Mouse (Mus musculus) small intestine, adult 2 months (tissue): ENCODE data around the gene Ddx27. TPM values are rescaled to one million over a fixed set of nuclear protein-coding genes. Genes with fewer than 3 reads are reported as not detected.
A peak's percentile ranks its signal among the peaks of the same experiment; 100 is the strongest.

Experiments
- H3K27ac ChIP-seq: fragments of 200-500 bp; 2 replicates; pipeline ENCODE4 v1.5.1; 2012; ENCODE audit warnings: low read depth, low read length, control low read depth, inconsistent platforms; ENCODE audit not compliant: insufficient read depth
- H3K27me3 ChIP-seq: fragments of 200-500 bp; 2 replicates; pipeline ENCODE4 v1.6.1; 2012; ENCODE audit warnings: mild to moderate bottlenecking, moderate library complexity, low read length, inconsistent platforms; ENCODE audit not compliant: control insufficient read depth, insufficient read depth
- H3K36me3 ChIP-seq: fragments of 200-500 bp; 2 replicates; pipeline ENCODE4 v1.6.1; 2012; ENCODE audit warnings: mild to moderate bottlenecking, low read length, control low read depth, inconsistent platforms; ENCODE audit not compliant: control insufficient read depth, insufficient read depth
- H3K4me1 ChIP-seq: fragments of 200-500 bp; 2 replicates; pipeline ENCODE4 v1.6.1; 2012; ENCODE audit warnings: low read length, inconsistent platforms, mixed read lengths; ENCODE audit not compliant: control insufficient read depth, insufficient read depth, insufficient read length
- H3K4me3 ChIP-seq: fragments of 200-500 bp; 2 replicates; pipeline ENCODE4 v1.5.1; 2012; ENCODE audit warnings: low read depth, mild to moderate bottlenecking, control low read depth, inconsistent platforms, low read length, moderate library complexity
- CTCF ChIP-seq: fragments of 200-500 bp; IDR thresholded peaks from 2 replicates; pipeline ENCODE4 v1.5.1; 2012; ENCODE audit warnings: low read depth, mild to moderate bottlenecking, control low read depth, inconsistent platforms, low read length, moderate library complexity, mixed read lengths; ENCODE audit not compliant: insufficient replicate concordance, insufficient read length; ENCODE audit errors: extremely low read depth
- POLR2A ChIP-seq: fragments of 200-500 bp; IDR thresholded peaks from 2 replicates; pipeline ENCODE4 v1.6.1; 2012; ENCODE audit warnings: low read depth, mild to moderate bottlenecking, control low read depth, inconsistent platforms, low read length, moderate library complexity
- WGBS: fragments of 180-500 bp; shearing (Covaris S2); methylation state at CpG from one replicate; pipeline ENCODE4 v1.1.7; 2018; 5-methylcytosine and 5-hydroxymethylcytosine counted together
- polyA plus RNA-seq: library from polyadenylated mRNA; depleted of rRNA; stranded (reverse); fragments of >200 nt; gene quantifications from 2 replicates; pipeline ENCODE4 v1.2.3, GENCODE M21; 2012; rRNA removed

Ddx27 gene
- polyA plus RNA-seq, 1 experiment, result 14.7 TPM

GRCm38 (mm10) chr2:167078486-167078885 lies 63.5 kb downstream of the Ddx27 start:
- Histone ChIP-seq H3K36me3 (no peaks in the 10 kb centered on the region), H3K27me3 (no peaks in the 10 kb centered on the region), H3K27ac (no peak overlapping the region), H3K4me3 (peak overlapping the region; percentile 14; the same call in 1 of the 2 replicates), H3K4me1 (peaks cover 15% of the 10 kb centered on the region)
- 20% methylated on average over 7 of the region's 7 CpGs for WGBS
- no peak for TF ChIP-seq CTCF
- TF ChIP-seq POLR2A, result no peak

DNA sequence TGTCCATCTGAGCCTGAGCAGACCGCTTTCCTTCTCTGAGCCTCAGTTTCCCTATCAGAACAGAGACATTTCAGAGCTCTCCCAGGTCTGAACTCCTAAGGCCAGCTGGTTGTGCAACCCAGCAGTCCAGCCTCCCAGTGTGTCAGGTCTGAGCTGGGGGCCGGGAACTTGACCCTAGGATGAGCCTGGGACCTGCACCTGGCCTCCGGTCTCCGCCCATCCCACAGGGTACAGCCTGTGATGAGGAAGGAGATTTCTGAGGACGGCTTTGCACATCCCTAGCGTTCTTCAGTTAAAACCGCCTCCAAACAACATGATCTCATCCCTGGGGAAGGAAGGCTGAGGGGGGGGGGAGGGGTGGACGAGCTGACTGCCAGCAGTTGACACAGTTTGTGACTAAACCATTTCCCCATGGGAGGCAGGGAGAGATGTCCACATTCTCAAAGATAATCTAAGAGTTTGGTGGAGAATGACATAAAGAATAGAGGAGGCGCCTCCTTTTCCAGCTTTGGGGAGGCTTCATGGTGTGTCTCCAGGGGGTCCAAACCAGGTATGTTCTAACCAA lies 64.0 kb downstream of the Ddx27 start:
- 0 out of 2 replicates have a peak overlapping the region, but pooled peaks have one; percentile 15 for H3K27ac ChIP-seq
- H3K4me1 ChIP-seq, result peaks cover 15% of the 10 kb centered on the region
- WGBS, result 37% methylated on average over 9 of the region's 9 CpGs
- no peak for TF ChIP-seq CTCF
- TF ChIP-seq POLR2A, result no peak
- no peak overlapping the region for H3K4me3 ChIP-seq
- no peaks in the 10 kb centered on the region for H3K27me3 ChIP-seq
- no peaks in the 10 kb centered on the region for H3K36me3 ChIP-seq

- Histone ChIP-seq H3K4me3 (no peak overlapping the region), H3K27ac (0 out of 2 replicates have a peak overlapping the region, but pooled peaks have one; percentile 15), H3K27me3 (no peaks in the 10 kb centered on the region), H3K36me3 (no peaks in the 10 kb centered on the region), H3K4me1 (peaks cover 15% of the 10 kb centered on the region)
- TF ChIP-seq CTCF (no peak), POLR2A (no peak)
- 51% methylated on average over 18 of the region's 18 CpGs for WGBS
These were observed 64.7 kb downstream of the Ddx27 start for GRCm38 (mm10) chr2:167079535-167080257.

- Histone ChIP-seq H3K36me3 (no peaks in the 10 kb centered on the region), H3K27ac (no peak overlapping the region), H3K4me3 (no peak overlapping the region), H3K27me3 (no peaks in the 10 kb centered on the region), H3K4me1 (peaks cover 15% of the 10 kb centered on the region)
- 64% methylated on average over 3 of the region's 3 CpGs for WGBS
- TF ChIP-seq CTCF (no peak), POLR2A (no peak)
These were observed 65.4 kb downstream of the Ddx27 start for GRCm38 (mm10) chr2:167080387-167080786.

- Histone ChIP-seq H3K36me3 (no peaks in the 10 kb centered on the region), H3K27ac (no peak overlapping the region), H3K4me1 (peaks cover 16% of the 10 kb centered on the region), H3K27me3 (no peaks in the 10 kb centered on the region), H3K4me3 (no peak overlapping the region)
- TF ChIP-seq CTCF, result no peak
- no peak for TF ChIP-seq POLR2A
- WGBS, result 41% methylated on average over 6 of the region's 6 CpGs
These were observed 66.1 kb downstream of the Ddx27 start for GRCm38 (mm10) chr2:167081135-167081534.

GRCm38 (mm10) chr2:167081639-167082038 lies 66.6 kb downstream of the Ddx27 start:
- 40% methylated on average over 4 of the region's 4 CpGs for WGBS
- Histone ChIP-seq H3K27me3 (no peaks in the 10 kb centered on the region), H3K4me1 (peaks cover 18% of the 10 kb centered on the region), H3K36me3 (no peaks in the 10 kb centered on the region), H3K4me3 (no peak overlapping the region), H3K27ac (no peak overlapping the region)
- TF ChIP-seq CTCF (no peak), POLR2A (no peak)

Other genes with a start within 250 kb of the Ddx27 start
- 2.8 and 3.2 TPM in 2 replicates for gene Trp53rkb, start 222.7 kb upstream of the Ddx27 start, polyA plus RNA-seq
- 6.8 and 11.6 TPM in 2 replicates for gene Arfgef2, start 209.6 kb upstream of the Ddx27 start, polyA plus RNA-seq
- 2.1 and 3.5 TPM in 2 replicates for gene Cse1l, start 109.2 kb upstream of the Ddx27 start, polyA plus RNA-seq
- 5.3 and 9.8 TPM in 2 replicates for gene Stau1, start 18.9 kb upstream of the Ddx27 start, polyA plus RNA-seq
- gene Znfx1, start 47.8 kb downstream of the Ddx27 start, polyA plus RNA-seq, result 21.0 and 56.0 TPM in 2 replicates
- gene Kcnb1, start 175.0 kb downstream of the Ddx27 start, polyA plus RNA-seq, result 2.2 and 2.7 TPM in 2 replicates
- gene Ptgis, start 225.4 kb downstream of the Ddx27 start, polyA plus RNA-seq, result 3.2 and 5.2 TPM in 2 replicates